14 mouse cellular contexts compared by ENCODE assay signal in genomic region chr6:115897117-115897516, GRCm38 (mm10). TPM values are rescaled to one million over a fixed set of nuclear protein-coding genes. Genes with fewer than 3 reads are reported as not detected.
DNase-seq lines count a peak whose midpoint lies in the region; ATAC-seq and TF ChIP-seq lines count a peak whose summit lies in the region.
"Had no signal": no experiment of that assay in that cellular context is flagged by ENCODE, and none has a peak within 500 bp of the region (broad histone marks: within the 10 kb centered on the region; RNA-seq: fewer than 3 reads in every experiment).

No protein-coding gene starts in this region.

- no peaks in the 10 kb centered on the region for H3K9me3 ChIP-seq in stomach, postnatal 0 days (ENCODE audit: control insufficient read depth, low read length)
- H3K9me3 ChIP-seq: embryonic facial prominence, embryonic 12.5 days; liver, embryonic 15.5 days had no signal

- no peak overlapping the region for H3K4me2 ChIP-seq in stomach, postnatal 0 days (replicated peaks; ENCODE audit: low read depth)
- H3K4me2 ChIP-seq: embryonic facial prominence, embryonic 12.5 days; liver, embryonic 15.5 days had no signal

- no peaks in the 10 kb centered on the region for H3K27me3 ChIP-seq in stomach, postnatal 0 days (ENCODE audit: control insufficient read depth, insufficient read depth, low read length)
- H3K27me3 ChIP-seq: embryonic facial prominence, embryonic 12.5 days; liver, embryonic 15.5 days had no signal

- DNase-seq in cerebellum, adult 11-12 months = peak; percentile 20
- no peak for DNase-seq in cerebellum, adult 18-20 months
- peak; percentile 44 for DNase-seq in ovary, adult 18-20 months (ENCODE audit: low spot score)
- DNase-seq in ovary, postnatal 10 days (ENCODE audit: low spot score) = no peak
- peak; percentile 66 for DNase-seq in heart, postnatal 25 days (ENCODE audit: low spot score)
- no peak for DNase-seq in stomach, postnatal 0 days (ENCODE audit: low spot score)
- no peak for DNase-seq in layer of hippocampus, postnatal 14 days (ENCODE audit: low spot score in 2 of 2)
- DNase-seq in frontal cortex, postnatal 25 days (ENCODE audit: low spot score in 2 of 2) = no peak

- WGBS in stomach, postnatal 0 days = 60% methylated on average over 4 of the region's 4 CpGs

- TF ChIP-seq EP300 in stomach, postnatal 0 days (optimal IDR thresholded peaks at IDR 0.05) = no peak

- H3K4me1 ChIP-seq in stomach, postnatal 0 days (replicated peaks; ENCODE audit: control insufficient read depth, insufficient read depth) = 0 out of 2 replicates have a peak, but pooled peaks cover 3% of the 10 kb centered on the region

- intact Hi-C loops in heart, postnatal 25 days (cut with DNase I) = loop anchor here (5.0 kb wide), 1 partner anchor 45 kb away; the partner anchor contains the start of genes Ift122 and Mbd4

- no peak overlapping the region for H3K9ac ChIP-seq in stomach, postnatal 0 days (ENCODE audit: low read length)
- H3K9ac ChIP-seq: embryonic facial prominence, embryonic 12.5 days; liver, embryonic 15.5 days had no signal

- H3K4me3 ChIP-seq in stomach, postnatal 0 days (ENCODE audit: low read depth, low read length) = no peak overlapping the region
- H3K4me3 ChIP-seq: embryonic facial prominence, embryonic 12.5 days; liver, embryonic 15.5 days had no signal

- no peak for ATAC-seq in stomach, postnatal 0 days (ENCODE audit: low FRiP score, low TSS enrichment)
- ATAC-seq: activated CD4-positive, CD25-positive, alpha-beta regulatory T cell, adult 4 months had no signal

- no peak for TF ChIP-seq CTCF in stomach, postnatal 0 days (IDR thresholded peaks at IDR 0.05; ENCODE audit: low read depth)

- H3K36me3 ChIP-seq in stomach, postnatal 0 days (ENCODE audit: control insufficient read depth, insufficient read depth, low read length) = 0 out of 2 replicates have a peak, but pooled peaks cover 2% of the 10 kb centered on the region
- H3K36me3 ChIP-seq: liver, embryonic 15.5 days had no signal

- H3K27ac ChIP-seq in stomach, postnatal 0 days (replicated peaks) = 0 out of 2 replicates have a peak overlapping the region, but pooled peaks have one; percentile 1
- H3K27ac ChIP-seq: embryonic facial prominence, embryonic 12.5 days; liver, embryonic 15.5 days had no signal

RNA-seq across cellular contexts. Expression of gene Rho, which starts 34.4 kb away (rescaled TPM):
- total RNA-seq in heart, postnatal 25 days (2021) = under 1 TPM; 0.18 to 0.34 TPM
- polyA plus RNA-seq in stomach, postnatal 0 days (2015; fragmentation: Nextera tagmentation; extraction: Ambion mirVana) = 0.10 TPM in 2 replicates
- under 1 TPM; 0.41 to 0.48 TPM for total RNA-seq in layer of hippocampus, postnatal 14 days (2021)
- polyA plus RNA-seq: activated CD4-positive, CD25-positive, alpha-beta regulatory T cell, adult 4 months; liver, embryonic 15.5 days had no signal

RNA-seq across cellular contexts. Expression of gene Ift122, which starts 43.8 kb away (rescaled TPM):
- 10 to 100 TPM; 11.4 to 11.7 TPM for total RNA-seq in heart, postnatal 25 days (2021)
- 4.9 and 5.3 TPM in 2 replicates for polyA plus RNA-seq in stomach, postnatal 0 days (2015; fragmentation: Nextera tagmentation; extraction: Ambion mirVana)
- 10 to 100 TPM; 23.8 to 24.7 TPM for total RNA-seq in layer of hippocampus, postnatal 14 days (2021)

RNA-seq across cellular contexts. Expression of gene Mbd4, which starts 43.9 kb away (rescaled TPM):
- 1 to 10 TPM in 1 of 2 experiments, under 1 TPM in 1; 0.95 to 1.2 TPM for total RNA-seq in heart, postnatal 25 days (2021)
- polyA plus RNA-seq in stomach, postnatal 0 days (2015; fragmentation: Nextera tagmentation; extraction: Ambion mirVana) = 4.1 and 4.8 TPM in 2 replicates
- 1 to 10 TPM; 5.0 to 5.8 TPM for total RNA-seq in layer of hippocampus, postnatal 14 days (2021)

RNA-seq across cellular contexts. Expression of gene H1foo, which starts 47.6 kb away (rescaled TPM):
- total RNA-seq in heart, postnatal 25 days (2021) = not detected
- polyA plus RNA-seq in stomach, postnatal 0 days (2015; fragmentation: Nextera tagmentation; extraction: Ambion mirVana) = not detected in 2 replicates
- total RNA-seq in layer of hippocampus, postnatal 14 days (2021) = not detected
- total RNA-seq: layer of hippocampus, adult 8-10 months; neutrophil, adult 5-6 weeks had no signal
- polyA plus RNA-seq: embryonic facial prominence, embryonic 12.5 days; hindbrain, embryonic 11.5 days; liver, embryonic 15.5 days had no signal

RNA-seq across cellular contexts. Expression of gene Efcab12, which starts 58.9 kb away (rescaled TPM):
- under 1 TPM; 0.39 to 0.49 TPM for total RNA-seq in heart, postnatal 25 days (2021)
- 0.17 and 0.29 TPM in 2 replicates for polyA plus RNA-seq in stomach, postnatal 0 days (2015; fragmentation: Nextera tagmentation; extraction: Ambion mirVana)
- 1 to 10 TPM; 2.9 to 4.0 TPM for total RNA-seq in layer of hippocampus, postnatal 14 days (2021)

Comparison
In these comparisons a context has a peak if more than half of its experiments do, and no peak if none do; other contexts are left out.
1. DNase-seq: peak in cerebellum, adult 11-12 months (single experiment), ovary, adult 18-20 months (single experiment) and heart, postnatal 25 days (single experiment); none in cerebellum, adult 18-20 months (0 of 2), ovary, postnatal 10 days (single experiment), stomach, postnatal 0 days (single experiment), layer of hippocampus, postnatal 14 days (0 of 2) and frontal cortex, postnatal 25 days (0 of 2).